Mouse (Mus musculus): ENCODE results near the gene Cd70.
A peak's percentile ranks its signal among the peaks of the same experiment; 100 is the strongest.

Cd70 gene

GRCm38 (mm10) chr17:57098321-57098720 is 51.3 kb downstream of the Cd70 start:
- no peak for DNase-seq (ENCODE audit: low read depth)

- peak; percentile 66 for DNase-seq (ENCODE audit: low read depth)
Measured at GRCm38 (mm10) chr17:57096623-57096920, 53.0 kb downstream of the Cd70 start.
